Mouse (Mus musculus) heart, adult 2 months (tissue): ENCODE measurements around the gene Gm10382. TPM values are rescaled to one million over a fixed set of nuclear protein-coding genes. Genes with fewer than 3 reads are reported as not detected.

ENCODE experiments used
- DNase-seq, 2 experiments: peaks; one replicate each; pipeline ENCODE4 v3.0.0; 2021
- H3K27ac ChIP-seq: fragments of 200-600 bp; 2 replicates; pipeline ENCODE4 v1.8.1; 2022
- H3K27me3 ChIP-seq: fragments of 200-500 bp; 2 replicates; pipeline ENCODE4 v1.6.1; 2012; ENCODE audit warnings: mild to moderate bottlenecking, low read length, inconsistent platforms, mixed read lengths; ENCODE audit not compliant: control insufficient read depth, insufficient read depth
- H3K36me3 ChIP-seq: fragments of 200-500 bp; 2 replicates; pipeline ENCODE4 v1.6.1; 2012; ENCODE audit warnings: low read length, inconsistent platforms; ENCODE audit not compliant: control insufficient read depth, insufficient read depth
- H3K4me1 ChIP-seq: fragments of 200-500 bp; 2 replicates; pipeline ENCODE4 v1.6.1; 2011; ENCODE audit warnings: low read length; ENCODE audit not compliant: control insufficient read depth, insufficient read depth
- H3K4me3 ChIP-seq: fragments of 200-600 bp; 2 replicates; pipeline ENCODE4 v1.8.1; 2022
- H3K79me2 ChIP-seq: fragments of 200-500 bp; replicated peaks from 2 replicates; pipeline ENCODE4 v1.6.1; 2012; ENCODE audit warnings: mild to moderate bottlenecking, inconsistent platforms, low read length, moderate library complexity, mixed read lengths; ENCODE audit not compliant: control insufficient read depth, insufficient read depth
- H3K9ac ChIP-seq: fragments of 200-500 bp; 2 replicates; pipeline ENCODE4 v1.6.1; 2012; ENCODE audit warnings: low read depth, mild to moderate bottlenecking, control low read depth, inconsistent platforms, low read length, mixed read lengths
- CTCF ChIP-seq: fragments of 200-600 bp; IDR thresholded peaks from 2 replicates; pipeline ENCODE4 v1.8.1; 2022; ENCODE audit warnings: antibody characterized with exemption, mild to moderate bottlenecking, moderate library complexity
- EP300 ChIP-seq: fragments of 200-500 bp; IDR thresholded peaks from 2 replicates; pipeline ENCODE4 v1.6.1; 2011; ENCODE audit warnings: low read depth, low read length, control low read depth; ENCODE audit not compliant: insufficient read depth
- POLR2A ChIP-seq: fragments of 200-500 bp; IDR thresholded peaks from 2 replicates; pipeline ENCODE4 v1.6.1; 2011; ENCODE audit warnings: mild to moderate bottlenecking, low read depth, low read length, control low read depth; ENCODE audit not compliant: insufficient read depth
- WGBS: fragments of 180-500 bp; shearing (Covaris S2); methylation state at CpG from one replicate; pipeline ENCODE4 v1.1.7; 2018; 5-methylcytosine and 5-hydroxymethylcytosine counted together
- intact Hi-C: fragments of 180-260 bp; cut with DNase I; formaldehyde crosslinking; loops from one replicate; pipeline ENCODE4 v1.15.1; 2025
- polyA plus RNA-seq: library from polyadenylated mRNA; depleted of rRNA; stranded (reverse); fragments of >200 nt; gene quantifications from 2 replicates; pipeline ENCODE4 v1.2.3, GENCODE M21; 2012
- total RNA-seq, 2 experiments: library from RNA; stranded (reverse); gene quantifications; 2 replicates each; pipeline ENCODE4 v1.2.3; 2021

The Gm10382 gene
- total and polyA plus RNA-seq, 3 experiments, result 0.12 to 0.21 TPM; not detected in 1

DNA sequence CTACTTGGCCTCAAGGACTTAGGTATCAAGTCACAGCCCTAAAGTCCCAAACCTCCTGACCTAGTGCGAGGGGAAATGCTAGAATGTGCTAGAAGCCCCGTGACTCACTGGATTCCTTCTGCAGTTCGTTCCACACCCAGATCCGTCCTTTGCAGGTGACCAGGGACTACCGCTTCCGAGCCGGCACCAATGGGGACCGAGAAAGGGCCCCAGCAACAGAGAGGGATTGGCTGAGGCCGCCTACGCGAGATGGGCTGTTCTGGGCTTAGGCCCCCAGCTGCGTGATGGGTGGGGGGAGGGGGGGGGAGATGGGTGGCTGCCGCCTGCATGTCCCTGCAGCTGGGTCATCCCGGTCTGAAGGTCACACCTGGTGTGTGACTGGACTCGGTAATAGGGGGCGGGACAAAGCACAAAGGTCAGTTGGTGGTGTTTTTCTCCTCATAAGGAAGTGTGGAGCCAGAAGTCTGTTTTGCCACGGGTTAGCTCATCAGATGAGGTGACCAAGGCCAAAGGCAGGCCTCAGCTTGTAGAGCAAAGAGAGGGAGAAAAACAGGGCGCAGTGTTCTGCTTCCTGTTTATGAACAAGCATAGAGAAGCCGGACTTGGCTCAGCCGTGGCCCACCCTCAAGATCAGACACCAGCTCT lies 4.0 kb downstream of the Gm10382 start:
- Histone ChIP-seq H3K4me1 (peaks cover 11% of the 10 kb centered on the region), H3K36me3 (peaks cover 14% of the 10 kb centered on the region), H3K27ac (peak overlapping the region; percentile 99), H3K4me3 (peak overlapping the region; percentile 52), H3K27me3 (no peaks in the 10 kb centered on the region), H3K9ac (peak overlapping the region; percentile 70), H3K79me2 (peaks cover 8% of the 10 kb centered on the region; the same call in 1 of the 2 replicates)
- intact Hi-C loops, result no loop called here
- TF ChIP-seq CTCF (no peak), EP300 (peak; percentile 100), POLR2A (peak; percentile 79)
- WGBS, result under 1% methylated on average over 20 of the region's 20 CpGs
- peak; percentile 98 for DNase-seq

DNA sequence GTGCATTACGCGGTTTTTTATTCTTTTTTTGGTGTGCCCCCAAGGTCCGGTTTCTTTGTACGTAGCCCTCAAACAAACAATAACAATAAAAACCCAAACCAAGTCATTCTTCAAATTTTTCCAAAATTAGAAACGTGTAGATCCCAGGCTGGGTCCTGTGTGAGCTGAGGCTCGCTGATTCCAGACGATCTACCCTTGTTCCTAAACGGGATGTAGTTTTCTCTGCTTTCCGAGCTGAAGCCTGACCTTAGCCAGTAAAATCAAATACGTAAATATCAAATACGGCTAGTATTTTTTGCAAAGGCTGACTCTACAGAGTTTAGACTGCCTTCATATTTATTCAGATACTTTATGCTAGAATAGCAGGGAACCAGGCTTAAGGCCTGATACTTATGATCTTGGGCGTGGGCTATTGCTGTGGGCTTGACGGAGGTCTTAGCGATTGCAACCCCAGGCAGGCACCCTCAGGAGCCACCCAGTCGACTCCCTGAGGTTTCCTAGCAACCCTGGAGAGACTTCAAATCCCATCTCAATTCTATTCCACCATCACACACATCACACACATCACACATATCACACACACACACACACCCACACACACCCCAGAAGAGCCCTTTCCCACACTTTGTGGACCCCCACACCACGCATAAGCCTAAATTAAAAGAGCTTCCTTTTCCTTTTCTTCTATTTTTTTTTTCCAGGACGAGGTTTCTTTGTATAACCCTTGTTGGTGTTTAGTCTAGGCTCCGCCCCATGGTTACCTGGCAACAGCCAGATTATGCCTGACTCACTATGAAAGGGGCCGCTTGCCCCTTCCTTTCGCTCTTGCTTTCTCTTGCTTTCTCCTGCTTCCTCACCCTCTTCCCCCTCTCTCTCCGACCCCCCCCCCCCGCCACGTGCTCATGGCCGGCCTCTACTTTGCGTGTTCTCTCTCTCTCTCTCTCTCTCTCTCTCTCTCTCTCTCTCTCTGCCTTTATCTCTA lies 4.8 kb downstream of the Gm10382 start:
- TF ChIP-seq CTCF (no peak), POLR2A (peak; percentile 34; the same call in 1 of the 2 replicates)
- peaks cover 6% of the 10 kb centered on the region; the same call in 1 of the 2 replicates for H3K79me2 ChIP-seq
- peaks cover 11% of the 10 kb centered on the region for H3K4me1 ChIP-seq
- H3K4me3 ChIP-seq, result peak overlapping the region; percentile 52
- H3K9ac ChIP-seq, result peak overlapping the region; percentile 65
- H3K36me3 ChIP-seq, result peaks cover 9% of the 10 kb centered on the region
- peak; percentile 81 to 87 for DNase-seq
- WGBS, result 4% methylated on average over 24 of the region's 25 CpGs
- no peaks in the 10 kb centered on the region for H3K27me3 ChIP-seq
- intact Hi-C loops, result no loop called here
- H3K27ac ChIP-seq, result peak overlapping the region; percentile 99

DNA sequence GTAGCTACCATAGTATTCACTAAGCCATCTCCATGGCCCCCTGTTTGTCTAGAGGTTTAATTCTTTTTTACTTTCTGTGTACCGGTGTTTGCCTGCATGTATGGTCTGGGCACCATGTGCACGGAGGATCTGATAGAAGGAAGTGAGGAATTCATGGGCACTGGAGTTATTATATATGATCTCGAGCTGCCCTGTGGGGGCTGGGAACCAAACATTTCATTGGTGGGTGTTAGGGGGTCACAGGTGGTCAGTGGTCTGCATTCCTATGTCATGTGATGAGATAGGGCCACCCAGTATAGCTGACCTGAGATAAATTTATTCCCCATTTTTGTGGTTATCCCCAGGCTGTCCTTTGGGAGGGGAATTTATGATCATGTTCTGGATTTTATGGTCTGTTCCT lies 5.9 kb downstream of the Gm10382 start:
- peaks cover 9% of the 10 kb centered on the region for H3K36me3 ChIP-seq
- H3K4me3 ChIP-seq, result no peak overlapping the region
- 78% methylated on average over 3 of the region's 3 CpGs for WGBS
- TF ChIP-seq CTCF, result no peak
- no peak for TF ChIP-seq EP300
- TF ChIP-seq POLR2A, result no peak
- peaks cover 11% of the 10 kb centered on the region for H3K4me1 ChIP-seq
- no peaks in the 10 kb centered on the region for H3K79me2 ChIP-seq
- no peak for DNase-seq
- no peak overlapping the region for H3K9ac ChIP-seq
- intact Hi-C loops, result no loop called here
- H3K27me3 ChIP-seq, result no peaks in the 10 kb centered on the region
- peak overlapping the region; percentile 99 for H3K27ac ChIP-seq

DNA sequence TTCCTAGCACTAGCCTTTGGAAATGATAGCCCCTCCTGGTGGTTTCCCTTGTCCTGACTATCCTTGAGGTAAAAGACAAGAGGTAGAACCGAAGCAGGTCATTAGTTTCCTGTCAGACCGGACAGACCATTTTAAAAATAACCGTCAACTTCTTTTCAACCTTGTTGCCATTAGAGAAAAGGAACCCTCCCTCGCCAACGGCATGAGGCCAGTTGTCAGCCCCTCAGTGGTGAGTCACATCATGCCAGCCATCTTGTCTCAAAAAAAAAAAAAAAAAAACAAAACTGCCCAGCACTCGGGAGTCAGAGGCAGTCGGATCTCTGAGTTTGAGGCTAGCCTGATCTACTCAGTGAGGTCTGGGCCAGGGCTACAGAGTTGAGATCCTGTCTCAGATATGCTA lies 11.8 kb downstream of the Gm10382 start:
- no peaks in the 10 kb centered on the region for H3K27me3 ChIP-seq
- H3K9ac ChIP-seq, result no peak overlapping the region
- DNase-seq, result no peak
- no peaks in the 10 kb centered on the region; the same call in 1 of the 2 replicates for H3K4me1 ChIP-seq
- no peak overlapping the region for H3K27ac ChIP-seq
- TF ChIP-seq CTCF (peak; percentile 30), EP300 (no peak)
- WGBS, result 37% methylated on average over 7 of the region's 7 CpGs
- intact Hi-C loops, result no loop called here
- H3K79me2 ChIP-seq, result no peaks in the 10 kb centered on the region
- no peak overlapping the region for H3K4me3 ChIP-seq
- H3K36me3 ChIP-seq, result no peaks in the 10 kb centered on the region

DNA sequence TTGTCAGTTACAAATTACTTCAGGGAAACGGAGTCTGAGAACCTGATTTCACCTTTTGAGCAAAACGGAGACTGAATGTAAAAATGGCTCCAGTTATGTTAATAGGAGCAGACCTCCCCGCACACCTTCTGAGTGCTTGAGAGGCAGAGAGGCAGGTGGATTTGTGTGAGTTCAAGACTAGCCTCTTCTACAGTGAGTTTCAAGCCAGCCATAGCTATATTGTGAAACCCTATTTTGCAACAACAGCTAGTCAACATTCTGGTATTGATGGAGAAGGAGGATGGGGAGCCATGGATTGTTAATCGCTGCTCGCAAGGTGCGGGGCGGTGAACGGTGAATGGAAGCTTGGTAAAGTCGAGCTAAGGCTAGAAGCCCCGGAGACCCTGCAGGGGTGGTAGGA lies 13.4 kb downstream of the Gm10382 start:
- WGBS, result 75% methylated on average over 10 of the region's 10 CpGs

More for the DNA sequence above, 13.4 kb downstream of the Gm10382 start:
- intact Hi-C loops, result no loop called here
- H3K27ac ChIP-seq, result no peak overlapping the region; the same call in 1 of the 2 replicates
- no peak overlapping the region for H3K4me3 ChIP-seq
- no peaks in the 10 kb centered on the region for H3K36me3 ChIP-seq
- TF ChIP-seq CTCF (no peak), EP300 (no peak), POLR2A (no peak)
- no peaks in the 10 kb centered on the region for H3K27me3 ChIP-seq
- no peaks in the 10 kb centered on the region for H3K79me2 ChIP-seq
- H3K9ac ChIP-seq, result no peak overlapping the region
- DNase-seq, result no peak
- H3K4me1 ChIP-seq, result peaks cover 3% of the 10 kb centered on the region
